Mouse (Mus musculus) adrenal gland, adult 18-20 months (tissue): ENCODE data around the gene Mapkap1. TPM values are rescaled to one million over a fixed set of nuclear protein-coding genes. Genes with fewer than 3 reads are reported as not detected.

Experiments
- DNase-seq, 2 experiments: peaks; one replicate each; pipeline ENCODE4 v3.0.0; 2021 to 2022; ENCODE audit warnings: low spot score in 2 of 2
- long read RNA-seq, 2 experiments: library from polyadenylated mRNA; stranded (forward); transcript quantifications; one replicate each; pipeline ENCODE4 v2.0.0; 2021
- total RNA-seq, 2 experiments: library from RNA; stranded (reverse); gene quantifications; 1 replicate in 1 of 2; 2 replicates in 1 of 2; pipeline ENCODE4 v1.2.3; 2021

Mapkap1 gene
- 10 to 100 TPM; 63.5 to 71.5 TPM for total RNA-seq
- long read RNA-seq, experiment 1, transcript Mapkap1-209 (12 exons, 3,111 nt): major isoform, 56 of 86 reads
- long read RNA-seq, experiment 1, transcript Mapkap1-204 (11 exons, 1,630 nt): minor isoform, 10 of 86 reads
- long read RNA-seq, experiment 1, partial matches to known transcripts: 3 of 86 reads
- long read RNA-seq, experiment 1, other reads (novel, unspliced or antisense): 16 of 86 reads
- long read RNA-seq, experiment 2, transcript Mapkap1-204 (11 exons, 1,630 nt): minor isoform, 14 of 183 reads
- long read RNA-seq, experiment 2, transcript Mapkap1-209 (12 exons, 3,111 nt): major isoform, 100 of 183 reads
- long read RNA-seq, experiment 2, partial matches to known transcripts: 18 of 183 reads
- long read RNA-seq, experiment 2, other reads (novel, unspliced or antisense): 50 of 183 reads

DNA sequence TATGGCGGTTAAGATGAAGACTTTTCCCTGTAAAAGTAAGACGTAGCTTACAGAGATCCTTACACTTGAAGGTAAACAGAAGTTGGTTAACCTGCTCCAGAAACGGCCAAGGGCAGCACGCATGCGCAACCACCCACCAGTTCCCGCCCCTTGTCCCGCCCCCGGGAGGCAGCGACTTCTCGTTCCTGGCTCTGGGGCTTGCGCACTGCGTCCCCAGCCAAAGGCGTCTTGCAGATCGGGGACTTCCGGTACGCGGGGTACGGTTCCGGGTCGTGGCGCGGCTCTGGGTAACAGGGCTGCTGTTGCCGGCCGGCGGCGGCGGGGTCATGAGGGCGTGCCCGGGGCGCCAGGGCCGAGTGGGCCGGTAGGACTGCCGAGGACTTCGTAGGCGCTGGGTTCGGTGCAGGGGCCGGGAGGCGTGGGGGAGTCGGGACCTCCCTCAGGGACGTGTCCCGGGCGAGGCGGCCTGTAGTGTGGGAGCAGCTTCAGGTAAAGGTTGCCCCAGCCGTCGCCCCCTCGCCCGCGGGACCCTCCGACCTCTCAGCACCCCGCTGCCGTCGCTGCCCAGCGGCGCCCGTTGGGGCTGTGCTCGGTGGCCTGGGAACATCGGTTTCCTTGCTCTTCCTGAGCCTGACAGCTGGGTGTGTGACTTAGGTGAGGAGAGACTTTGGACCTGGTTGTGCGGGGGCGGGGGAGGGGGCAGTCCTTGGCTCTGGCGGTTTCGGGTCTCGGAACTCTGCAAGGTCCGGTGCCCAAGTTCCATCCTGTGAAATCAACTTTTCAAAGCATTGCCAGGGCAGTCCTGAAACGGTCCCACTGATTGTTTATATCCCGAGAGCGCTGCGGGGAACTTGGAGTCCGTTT, at the start of gene Mapkap1:
TSS of gene Mapkap1 (plus strand) at position 171 of the 864 bp plus-strand sequence.
- peak; percentile 93 to 94 for DNase-seq

DNA sequence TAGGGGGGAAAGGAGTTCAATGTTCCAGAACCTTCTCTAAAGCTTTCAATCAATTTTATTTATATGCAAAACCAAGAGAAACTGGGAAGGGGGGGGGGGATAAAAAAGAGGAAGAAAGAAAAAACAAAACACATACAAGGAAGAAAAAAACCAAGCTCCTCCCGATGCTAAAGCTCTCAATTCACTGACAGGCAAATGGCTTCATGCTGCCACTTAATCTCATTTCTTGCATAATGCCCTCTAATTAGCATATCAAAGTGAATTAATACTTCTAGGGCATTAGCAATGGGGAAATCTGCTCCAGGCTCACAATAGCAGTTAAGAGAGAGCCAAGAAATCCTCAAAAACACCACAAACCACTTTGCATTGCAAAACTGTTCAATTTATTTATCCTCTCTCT, 42.9 kb upstream of the Mapkap1 start:
- no peak for DNase-seq

DNA sequence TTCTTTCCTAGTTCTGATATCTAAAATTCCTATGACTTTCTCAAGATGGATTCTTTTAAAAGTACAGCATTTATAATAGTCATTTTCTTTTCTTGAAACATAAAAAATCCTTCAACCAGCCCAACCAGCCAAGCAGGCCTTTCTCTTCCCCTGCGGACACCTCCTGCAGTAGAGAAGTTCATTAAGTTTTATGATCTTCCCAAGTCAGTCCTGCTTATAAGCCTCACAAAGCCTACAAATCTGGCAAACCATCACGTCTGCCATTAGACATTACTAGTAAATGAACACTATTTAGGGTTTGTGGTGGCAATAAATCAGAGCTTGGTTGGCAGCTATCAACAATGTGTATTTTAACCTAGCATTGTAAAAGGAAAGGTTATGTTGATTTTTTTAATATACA, 39.5 kb upstream of the Mapkap1 start:
- DNase-seq: no peak

- peak in 1 of 2 experiments; percentile 32 for DNase-seq
Observed at GRCm38 (mm10) chr2:34368396-34368795, 38.2 kb upstream of the Mapkap1 start.

DNA sequence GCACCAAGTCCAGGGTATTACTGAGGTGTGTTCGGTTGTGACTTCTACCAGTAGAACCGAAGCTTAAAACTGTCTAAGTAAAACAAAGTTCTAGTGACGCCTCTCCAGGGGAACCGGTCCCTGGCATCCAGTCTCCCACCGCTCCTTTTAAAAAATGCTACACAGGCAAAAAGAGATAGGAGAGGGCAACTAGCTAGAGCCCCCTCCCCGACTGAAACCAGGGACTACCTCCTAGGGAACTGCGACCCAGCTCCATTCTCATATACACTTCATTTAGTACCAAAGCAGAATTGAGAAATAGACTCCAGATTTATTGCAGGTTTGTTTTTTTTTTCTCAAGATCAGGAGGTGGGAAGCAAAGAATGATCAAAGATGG, 36.2 kb upstream of the Mapkap1 start:
- DNase-seq: no peak

DNA sequence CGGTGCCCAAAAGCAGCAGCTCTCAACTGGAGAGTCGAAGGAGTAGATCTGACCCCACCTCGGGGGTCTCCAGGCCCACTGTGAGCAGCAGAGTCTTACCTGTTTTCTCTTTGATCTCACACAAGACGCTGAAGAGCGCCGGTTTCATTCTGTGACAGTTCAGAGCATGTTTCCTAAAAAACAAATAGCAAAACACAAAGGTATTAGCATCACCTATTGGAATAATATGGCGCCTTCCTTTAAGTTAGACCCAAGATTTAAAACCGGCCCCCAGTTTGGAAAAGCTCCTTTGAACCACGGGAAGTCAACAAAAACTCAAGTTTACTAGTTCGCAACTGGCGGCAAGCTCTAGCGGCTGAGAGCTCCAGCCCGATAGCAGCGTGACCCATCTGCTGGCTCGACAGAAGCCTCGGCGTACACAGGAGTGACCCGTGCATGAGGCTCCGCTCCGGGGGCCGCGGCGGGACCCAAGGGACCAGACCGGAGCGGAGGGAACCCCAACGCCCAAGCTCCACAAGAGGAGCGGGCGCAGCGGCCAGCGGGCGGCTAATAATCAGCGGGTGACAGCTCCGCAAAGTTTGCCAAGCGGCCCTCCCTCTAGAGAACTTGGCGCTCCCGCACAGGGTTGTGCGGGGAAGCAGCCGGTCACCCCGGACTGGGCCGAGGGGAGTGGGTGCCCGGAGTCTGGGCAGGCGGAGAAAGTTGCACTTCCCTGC, 35.7 kb upstream of the Mapkap1 start:
- peak; percentile 48 to 52 for DNase-seq

GRCm38 (mm10) chr2:34371441-34372304, 34.9 kb upstream of the Mapkap1 start:
- DNase-seq: peak; percentile 62 to 69

GRCm38 (mm10) chr2:34372305-34373301, 34.0 kb upstream of the Mapkap1 start, which contains the start of gene Pbx3:
Gene Pbx3, minus strand, starts transcription at chr2:34373142.
- DNase-seq: peak; percentile 99

GRCm38 (mm10) chr2:34373886-34374285, 32.7 kb upstream of the Mapkap1 start:
- no peak for DNase-seq

DNA sequence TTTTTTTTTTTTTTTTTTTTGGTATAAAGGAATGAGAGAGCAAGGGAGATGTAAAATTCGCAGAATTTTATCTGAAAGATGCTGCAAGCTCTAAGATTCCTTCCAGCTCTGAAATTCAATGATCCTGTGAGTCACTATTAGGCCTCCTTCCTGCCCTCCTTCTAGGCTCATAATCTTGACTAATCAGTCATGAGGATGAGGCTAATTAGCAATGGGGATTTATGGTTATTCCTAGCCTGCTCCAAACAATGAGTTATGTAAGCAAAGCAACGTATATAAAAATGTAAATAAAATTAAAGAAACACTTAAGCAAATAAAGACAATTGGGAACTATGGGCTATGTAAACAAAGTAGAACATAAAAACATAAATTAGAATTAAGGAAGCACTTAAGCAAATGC, 32.2 kb upstream of the Mapkap1 start:
- no peak for DNase-seq

DNA sequence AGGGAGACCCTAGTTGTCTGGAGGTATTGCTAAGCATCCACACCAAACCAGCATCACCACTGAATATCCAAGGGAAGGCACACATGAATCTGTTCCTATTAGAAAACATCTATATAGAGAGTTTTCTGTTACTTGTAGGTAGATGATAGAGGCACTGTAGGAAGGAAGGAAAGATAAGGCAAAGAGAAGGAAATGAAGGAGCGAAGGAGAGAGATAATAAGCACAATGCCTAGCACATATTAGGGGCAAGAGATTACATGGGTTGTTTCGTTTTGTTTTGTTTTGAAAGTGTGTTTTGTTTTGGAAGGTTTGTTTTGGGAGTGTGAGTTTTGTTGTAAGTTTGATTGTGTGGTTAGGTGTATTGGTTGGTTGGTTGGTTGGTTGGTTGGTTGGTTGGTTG, 27.6 kb upstream of the Mapkap1 start:
- DNase-seq: no peak

GRCm38 (mm10) chr2:34399535-34399934, 7.0 kb upstream of the Mapkap1 start:
- no peak for DNase-seq

- DNase-seq: no peak
Observed at GRCm38 (mm10) chr2:34407596-34407995, 1.0 kb downstream of the Mapkap1 start.

- no peak for DNase-seq
Observed at GRCm38 (mm10) chr2:34408341-34408740, 1.8 kb downstream of the Mapkap1 start.

DNA sequence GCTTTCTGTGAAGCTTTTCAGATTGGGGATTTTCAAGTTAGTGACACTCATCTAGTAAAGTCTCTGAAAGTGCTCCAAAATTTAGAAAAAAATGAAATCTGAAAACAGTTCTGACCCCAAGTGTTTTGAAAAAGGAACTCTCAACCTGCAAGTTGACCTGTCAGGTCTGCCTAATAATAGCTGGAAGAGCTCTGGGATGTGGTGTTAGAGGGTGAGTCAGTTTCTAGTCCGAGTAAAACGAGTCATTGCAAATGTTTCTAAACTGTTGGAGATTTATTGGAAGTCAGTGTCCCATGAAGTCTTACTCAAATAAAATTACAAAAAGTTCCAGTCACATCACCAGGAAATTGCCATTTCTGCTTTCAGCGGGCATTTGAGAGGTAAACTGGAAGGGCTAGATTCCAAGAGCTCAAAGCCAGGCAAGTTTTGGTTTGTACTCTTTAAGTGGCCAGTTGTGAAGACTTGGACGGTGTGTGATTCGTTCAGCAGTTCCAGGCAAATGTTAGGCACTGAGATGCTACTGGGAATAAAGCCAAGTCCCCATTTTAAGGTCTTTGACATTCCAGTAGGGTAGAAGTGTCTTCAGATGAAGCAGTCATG, 3.3 kb downstream of the Mapkap1 start:
- no peak for DNase-seq

GRCm38 (mm10) chr2:34420256-34420655, 13.7 kb downstream of the Mapkap1 start:
- no peak for DNase-seq

- DNase-seq: no peak
Observed at GRCm38 (mm10) chr2:34424186-34424585, 17.6 kb downstream of the Mapkap1 start.

- no peak for DNase-seq
Observed at GRCm38 (mm10) chr2:34425573-34426223, 19.1 kb downstream of the Mapkap1 start.
